In the genomic region with DNA sequence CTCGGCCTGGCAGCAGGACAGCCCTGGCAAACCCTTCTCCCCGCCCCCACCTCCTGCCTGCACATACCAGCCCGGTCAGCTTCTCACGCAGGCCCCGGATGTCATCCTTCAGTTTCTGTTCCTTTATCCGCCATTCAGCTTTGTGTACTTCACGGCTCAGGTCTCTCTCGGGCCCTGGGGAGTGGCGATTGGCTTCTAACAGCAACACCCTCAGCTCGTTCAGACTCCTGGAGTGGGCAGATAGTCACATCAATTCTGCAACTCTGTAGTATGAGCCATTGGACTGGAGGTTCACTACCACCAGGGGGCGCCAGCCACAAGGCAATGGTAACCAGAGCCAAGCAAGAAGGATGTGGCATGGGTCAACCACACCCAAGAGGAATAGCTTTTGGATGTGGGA, we compare ENCODE assay signal across 8 mouse cellular contexts. TPM values are rescaled to one million over a fixed set of nuclear protein-coding genes. Genes with fewer than 3 reads are reported as not detected.
DNase-seq lines count a peak whose midpoint lies in the region; ATAC-seq and TF ChIP-seq lines count a peak whose summit lies in the region.

No protein-coding gene starts in this region.

- peak overlapping the region; percentile 53 for H3K4me2 ChIP-seq in CH12.LX (ENCODE audit: insufficient read depth, low read depth, poor library complexity, severe bottlenecking)
- H3K4me2 ChIP-seq in forebrain, embryonic 14.5 days (ENCODE audit: low read length) = no peak overlapping the region
- H3K4me2 ChIP-seq in liver, postnatal 0 days (ENCODE audit: low read depth, low read length) = peak overlapping the region; percentile 35; the same call in 1 of the 2 replicates

- in situ Hi-C loops in CH12.LX (cut with MboI; ENCODE audit: low pct_ligation_motif_present, low pct_unique_long_range_greater_than_20kb, low sequenced_read_pairs) = loop anchor here (5.0 kb wide), 2 partner anchors 123 to 312 kb away; partner anchors contain the start of genes Gtf2ird2 and Lat2

- TF ChIP-seq POLR2A in CH12.LX (IDR thresholded peaks at IDR 0.05; ENCODE audit: low read depth, low read length) = peak; percentile 46; the same call in 1 of the 2 replicates
- no peak for TF ChIP-seq POLR2A in olfactory bulb, adult 2 months (IDR thresholded peaks at IDR 0.05; ENCODE audit: insufficient read depth, low read depth, low read length)

- dilution Hi-C loops in CH12.LX (cut with MboI; ENCODE audit: extremely low pct_ligation_motif_present, extremely low pct_unique_long_range_greater_than_20kb, low sequenced_read_pairs) = no loop called here

- peak overlapping the region; percentile 69 for H3K27ac ChIP-seq in CH12.LX (ENCODE audit: insufficient read depth, low read depth)
- H3K27ac ChIP-seq in forebrain, embryonic 14.5 days (ENCODE audit: low read depth, low read length) = no peak overlapping the region
- no peak overlapping the region for H3K27ac ChIP-seq in liver, postnatal 0 days (ENCODE audit: low read depth)
- H3K27ac ChIP-seq in olfactory bulb, adult 2 months (ENCODE audit: insufficient read depth, low read depth, low read length) = no peak overlapping the region

- H3K36me3 ChIP-seq in CH12.LX (replicated peaks in 1 of 2; ENCODE audit: control insufficient read depth in 1 of 2, insufficient read depth in 1 of 2, low read length in 1 of 2) = peaks cover 0 to 63% of the 10 kb centered on the region in 2 experiments
- peaks cover 84% of the 10 kb centered on the region for H3K36me3 ChIP-seq in forebrain, embryonic 14.5 days (ENCODE audit: control insufficient read depth, insufficient read depth, low read length)
- peaks cover 3% of the 10 kb centered on the region; the same call in 1 of the 2 replicates for H3K36me3 ChIP-seq in liver, postnatal 0 days (replicated peaks; ENCODE audit: insufficient read depth, low read length)

- peak overlapping the region; percentile 23 for H3K9ac ChIP-seq in CH12.LX (ENCODE audit: insufficient read depth, low read depth)
- H3K9ac ChIP-seq in forebrain, embryonic 14.5 days (ENCODE audit: low read length) = no peak overlapping the region; the same call in 1 of the 2 replicates
- H3K9ac ChIP-seq in liver, postnatal 0 days (replicated peaks) = no peak overlapping the region

- peak; percentile 75 for ATAC-seq in forebrain, embryonic 14.5 days
- ATAC-seq in liver, postnatal 0 days = peak; percentile 87

- intact Hi-C loops in heart, postnatal 25 days (cut with DNase I) = loop anchor here (1.0 to 2.0 kb wide), 3 partner anchors 123 to 407 kb away; no protein-coding TSS in a partner anchor

- H3K27me3 ChIP-seq in CH12.LX (replicated peaks) = no peaks in the 10 kb centered on the region
- no peaks in the 10 kb centered on the region for H3K27me3 ChIP-seq in forebrain, embryonic 14.5 days (replicated peaks; ENCODE audit: control insufficient read depth, insufficient read depth, low read length)
- no peaks in the 10 kb centered on the region for H3K27me3 ChIP-seq in liver, postnatal 0 days (ENCODE audit: insufficient read depth, low read length)

- DNase-seq in CH12.LX (ENCODE audit: extremely low read depth) = peak; percentile 95
- DNase-seq in c-Kit-positive CD71-negative TER-119-negative erythroid progenitor cells, embryonic 14.5 days (ENCODE audit: low read depth) = peak; percentile 87
- peak; percentile 85 for DNase-seq in forebrain, embryonic 14.5 days (ENCODE audit: low spot score)
- DNase-seq in heart, postnatal 25 days (ENCODE audit: low spot score) = peak; percentile 69
- peak; percentile 38 for DNase-seq in large intestine, adult 2 months (ENCODE audit: low read depth, low spot score)
- peak; percentile 93 for DNase-seq in liver, postnatal 0 days
- DNase-seq in testis, postnatal 14 days (ENCODE audit: low spot score) = peak; percentile 73

- TF ChIP-seq CTCF in CH12.LX (conservative IDR thresholded peaks at IDR 0.05 in 1 of 2, IDR thresholded peaks at IDR 0.05 in 1 of 2; ENCODE audit: low read depth in 2 of 2, low read length in 2 of 2) = peak; percentile 93 to 97
- peak; percentile 99 for TF ChIP-seq CTCF in liver, postnatal 0 days (IDR thresholded peaks at IDR 0.05; ENCODE audit: low read depth)
- TF ChIP-seq CTCF in olfactory bulb, adult 2 months (IDR thresholded peaks at IDR 0.05; ENCODE audit: insufficient read depth, low read depth, low read length) = peak; percentile 71

- H3K79me2 ChIP-seq in CH12.LX (replicated peaks; ENCODE audit: control insufficient read depth, extremely low read depth, insufficient read depth, poor library complexity, severe bottlenecking) = no peaks in the 10 kb centered on the region

- H3K4me3 ChIP-seq in CH12.LX (replicated peaks in 1 of 3; ENCODE audit: low read depth in 2 of 3, low read length in 2 of 3, poor library complexity in 1 of 3) = peak overlapping the region in 2 of 3 experiments; percentile 24 to 25
- no peak overlapping the region for H3K4me3 ChIP-seq in forebrain, embryonic 14.5 days (ENCODE audit: low read depth, low read length)
- no peak overlapping the region for H3K4me3 ChIP-seq in liver, postnatal 0 days (ENCODE audit: low read depth, low read length)
- H3K4me3 ChIP-seq in olfactory bulb, adult 2 months (ENCODE audit: insufficient read depth, low read depth, low read length) = no peak overlapping the region

- no peaks in the 10 kb centered on the region for H3K9me3 ChIP-seq in CH12.LX (replicated peaks; ENCODE audit: low read length)
- no peaks in the 10 kb centered on the region for H3K9me3 ChIP-seq in forebrain, embryonic 14.5 days (replicated peaks; ENCODE audit: control insufficient read depth, low read length)
- no peaks in the 10 kb centered on the region for H3K9me3 ChIP-seq in liver, postnatal 0 days (ENCODE audit: low read length)

- WGBS in forebrain, embryonic 14.5 days = 58% methylated on average over 11 of the region's 11 CpGs
- 54% methylated on average over 11 of the region's 11 CpGs for WGBS in large intestine, adult 2 months
- WGBS in liver, postnatal 0 days (ENCODE audit: insufficient replicate concordance) = 46% methylated on average over 11 of the region's 11 CpGs
- WGBS in olfactory bulb, adult 2 months = 52% methylated on average over 11 of the region's 11 CpGs

- H3K4me1 ChIP-seq in CH12.LX (ENCODE audit: control insufficient read depth in 1 of 2, insufficient read depth in 2 of 2) = peaks cover 25 to 60% of the 10 kb centered on the region in 2 experiments
- H3K4me1 ChIP-seq in forebrain, embryonic 14.5 days (ENCODE audit: control insufficient read depth, insufficient read depth, low read length) = no peaks in the 10 kb centered on the region
- H3K4me1 ChIP-seq in liver, postnatal 0 days (ENCODE audit: insufficient read depth) = peaks cover 5% of the 10 kb centered on the region; the same call in 1 of the 2 replicates
- H3K4me1 ChIP-seq in olfactory bulb, adult 2 months (ENCODE audit: control insufficient read depth, insufficient read depth, low read length) = peaks cover 21% of the 10 kb centered on the region

- peak; percentile 97 for TF ChIP-seq RAD21 in CH12.LX (IDR thresholded peaks at IDR 0.05; ENCODE audit: low read depth, low read length)

- TF ChIP-seq EP300 in CH12.LX (IDR thresholded peaks at IDR 0.05; ENCODE audit: low read length) = peak; percentile 38; the same call in 1 of the 2 replicates
- TF ChIP-seq EP300 in liver, postnatal 0 days (IDR thresholded peaks at IDR 0.05; ENCODE audit: low read depth) = no peak

TF ChIP-seq in CH12.LX, 34 proteins besides CTCF, POLR2A, EP300 and RAD21 (continues in another document):
- TF ChIP-seq ZC3H11A (IDR thresholded peaks at IDR 0.05; ENCODE audit: low read depth, low read length) (peak; percentile 9; the same call in 1 of the 2 replicates), MAX (IDR thresholded peaks at IDR 0.05; ENCODE audit: low read length) (no peak), BHLHE40 (IDR thresholded peaks at IDR 0.05; ENCODE audit: low read depth, low read length) (peak; percentile 45), CHD2 (IDR thresholded peaks at IDR 0.05; ENCODE audit: low read length) (peak; percentile 71; the same call in 1 of the 2 replicates), USF2 (conservative IDR thresholded peaks at IDR 0.05; ENCODE audit: low read depth, low read length) (no peak), ETS1 (conservative IDR thresholded peaks at IDR 0.05; ENCODE audit: low read depth, low read length) (0 out of 2 replicates have a peak, but pooled peaks have one; percentile 25), JUN (IDR thresholded peaks at IDR 0.05; ENCODE audit: insufficient read depth, low read depth, low read length) (no peak), MAZ (IDR thresholded peaks at IDR 0.05; ENCODE audit: low read depth, low read length) (no peak), NRF1 (IDR thresholded peaks at IDR 0.05; ENCODE audit: low read depth, low read length) (0 out of 2 replicates have a peak, but pooled peaks have one; percentile 31), HCFC1 (IDR thresholded peaks at IDR 0.05; ENCODE audit: low read depth, low read length) (no peak), GABPA (IDR thresholded peaks at IDR 0.05; ENCODE audit: insufficient replicate concordance, low read depth, low read length) (no peak), MYC (IDR thresholded peaks at IDR 0.05; ENCODE audit: low read depth, low read length) (0 out of 2 replicates have a peak, but pooled peaks have one; percentile 40), RCOR1 (conservative IDR thresholded peaks at IDR 0.05; ENCODE audit: low read depth, low read length) (no peak), MAFK (IDR thresholded peaks at IDR 0.05; ENCODE audit: insufficient replicate concordance, low read length) (no peak), KAT2A (IDR thresholded peaks at IDR 0.05; ENCODE audit: insufficient replicate concordance, low read length) (no peak)

RNA-seq across cellular contexts. Expression of gene Gtf2ird1, which starts 37.6 kb away (rescaled TPM):
- total RNA-seq in CH12.LX (2012; rRNA removed) (12.2 and 13.1 TPM in 2 replicates), CH12.LX (2014; rRNA removed) (12.8 and 13.3 TPM in 2 replicates)
- polyA plus RNA-seq in CH12.LX (2012; ENCODE audit: insufficient read length, low read depth) = 32.0 and 39.0 TPM in 2 replicates
- polyA plus RNA-seq in forebrain, embryonic 14.5 days (2014; fragmentation: Nextera tagmentation; extraction: Ambion mirVana) = 50.9 and 60.7 TPM in 2 replicates
- total RNA-seq in heart, postnatal 25 days (2021) = 10 to 100 TPM; 18.2 to 26.3 TPM
- polyA plus RNA-seq in large intestine, adult 2 months (2012; rRNA removed) = 52.5 and 57.9 TPM in 2 replicates
- polyA plus RNA-seq in liver, postnatal 0 days (2015; fragmentation: Nextera tagmentation; extraction: Ambion mirVana) = 10.0 and 11.0 TPM in 2 replicates
- not detected in 2 replicates for polyA plus RNA-seq in olfactory bulb, adult 2 months (2012; ENCODE audit: insufficient read depth, insufficient read length, low replicate concordance, missing spikeins)

RNA-seq across cellular contexts. Expression of gene Clip2, which starts 58.1 kb away (rescaled TPM):
- 6.5 and 8.7 TPM in 2 replicates for total RNA-seq in CH12.LX (2012; rRNA removed)
- 4.7 and 5.4 TPM in 2 replicates for total RNA-seq in CH12.LX (2014; rRNA removed)
- 15.7 and 16.7 TPM in 2 replicates for polyA plus RNA-seq in CH12.LX (2012; ENCODE audit: insufficient read length, low read depth)
- 11.1 and 15.6 TPM in 2 replicates for polyA plus RNA-seq in forebrain, embryonic 14.5 days (2014; fragmentation: Nextera tagmentation; extraction: Ambion mirVana)
- 1 to 10 TPM; 6.9 to 7.9 TPM for total RNA-seq in heart, postnatal 25 days (2021)
- polyA plus RNA-seq in large intestine, adult 2 months (2012; rRNA removed) = 34.0 and 42.1 TPM in 2 replicates
- polyA plus RNA-seq in liver, postnatal 0 days (2015; fragmentation: Nextera tagmentation; extraction: Ambion mirVana) = 0.21 and 0.29 TPM in 2 replicates
- polyA plus RNA-seq in olfactory bulb, adult 2 months (2012; ENCODE audit: insufficient read depth, insufficient read length, low replicate concordance, missing spikeins) = not detected in 2 replicates

Comparison
In these comparisons a context has a peak if more than half of its experiments do, and no peak if none do; other contexts are left out.
1. DNase-seq: peak in every context shown above with its lines; median percentile 95 in CH12.LX; 93 in liver, postnatal 0 days; 87 in c-Kit-positive CD71-negative TER-119-negative erythroid progenitor cells, embryonic 14.5 days; 85 in forebrain, embryonic 14.5 days; 73 in testis, postnatal 14 days; 69 in heart, postnatal 25 days; 38 in large intestine, adult 2 months.
2. H3K4me3 ChIP-seq: peak in CH12.LX (2 of 3); none in forebrain, embryonic 14.5 days (single experiment), liver, postnatal 0 days (single experiment) and olfactory bulb, adult 2 months (single experiment).
3. RNA of gene Gtf2ird1, which starts 37.6 kb away (polyA plus RNA-seq): 52.5 to 57.9 TPM in large intestine, adult 2 months, 50.9 to 60.7 TPM in forebrain, embryonic 14.5 days, 32.0 to 39.0 TPM in CH12.LX and 10.0 to 11.0 TPM in liver, postnatal 0 days; not detected in olfactory bulb, adult 2 months; every median in the first group is over 10 times any median in the second.
4. Peak in every context shown above with its lines, with median percentiles within 50 percentile points of each other: CTCF ChIP-seq.